Mouse (Mus musculus) bone marrow, adult 2 months (tissue): ENCODE measurements at regions not wholly inside any gene's neighbourhood (a gene's known extent, or its start where the extent isn't known, plus 50 kb on each side); places are given as distances from the start of the nearest gene placed in this dataset.

Experiments used
- CTCF ChIP-seq: fragments of 200-500 bp; IDR thresholded peaks from 2 replicates; pipeline ENCODE4 v1.5.1; 2011; ENCODE audit warnings: low read length, control low read depth; ENCODE audit not compliant: control insufficient read depth, insufficient read depth
- POLR2A ChIP-seq: fragments of 200-500 bp; IDR thresholded peaks from 2 replicates; pipeline ENCODE4 v1.6.1; 2011; ENCODE audit warnings: low read depth, mild to moderate bottlenecking, control low read depth, low read length, borderline replicate concordance; ENCODE audit not compliant: control insufficient read depth

- TF ChIP-seq CTCF = no peak
- TF ChIP-seq POLR2A = no peak
These were observed 203.5 kb downstream of the Efnb2 start for GRCm38 (mm10) chr8:8457536-8457935.
